Mouse (Mus musculus): ENCODE measurements at regions not wholly inside any gene's neighbourhood (a gene's known extent, or its start where the extent isn't known, plus 50 kb on each side); places are given as distances from the start of the nearest gene placed in this dataset.

- no peaks in the 10 kb centered on the region for H3K4me1 ChIP-seq (ENCODE audit: control insufficient read depth, insufficient read depth, low read length)
- no peak overlapping the region for H3K9ac ChIP-seq (ENCODE audit: low read depth, low read length)
- 60% methylated on average over 5 of the region's 5 CpGs for WGBS
- H3K27me3 ChIP-seq (ENCODE audit: control insufficient read depth, insufficient read depth, low read length), result no peaks in the 10 kb centered on the region
- no peaks in the 10 kb centered on the region for H3K79me2 ChIP-seq (ENCODE audit: control insufficient read depth, insufficient read depth, low read length)
- no peak overlapping the region for H3K27ac ChIP-seq (replicated peaks; ENCODE audit: insufficient read depth, low read depth, low read length)
- TF ChIP-seq POLR2A (IDR thresholded peaks at IDR 0.05; ENCODE audit: extremely low read depth, insufficient read depth, low read length) (no peak), CTCF (IDR thresholded peaks at IDR 0.05; ENCODE audit: low read depth, low read length) (no peak)
- no peak for DNase-seq (ENCODE audit: extremely low read depth, low read depth, low spot score)
- H3K4me3 ChIP-seq (ENCODE audit: insufficient read depth, low read depth, low read length), result no peak overlapping the region
- no peaks in the 10 kb centered on the region for H3K36me3 ChIP-seq (ENCODE audit: control insufficient read depth, insufficient read depth, low read length)
Observed at GRCm38 (mm10) chr14:74358730-74359444, 281.8 kb upstream of the Htr2a start.

DNA sequence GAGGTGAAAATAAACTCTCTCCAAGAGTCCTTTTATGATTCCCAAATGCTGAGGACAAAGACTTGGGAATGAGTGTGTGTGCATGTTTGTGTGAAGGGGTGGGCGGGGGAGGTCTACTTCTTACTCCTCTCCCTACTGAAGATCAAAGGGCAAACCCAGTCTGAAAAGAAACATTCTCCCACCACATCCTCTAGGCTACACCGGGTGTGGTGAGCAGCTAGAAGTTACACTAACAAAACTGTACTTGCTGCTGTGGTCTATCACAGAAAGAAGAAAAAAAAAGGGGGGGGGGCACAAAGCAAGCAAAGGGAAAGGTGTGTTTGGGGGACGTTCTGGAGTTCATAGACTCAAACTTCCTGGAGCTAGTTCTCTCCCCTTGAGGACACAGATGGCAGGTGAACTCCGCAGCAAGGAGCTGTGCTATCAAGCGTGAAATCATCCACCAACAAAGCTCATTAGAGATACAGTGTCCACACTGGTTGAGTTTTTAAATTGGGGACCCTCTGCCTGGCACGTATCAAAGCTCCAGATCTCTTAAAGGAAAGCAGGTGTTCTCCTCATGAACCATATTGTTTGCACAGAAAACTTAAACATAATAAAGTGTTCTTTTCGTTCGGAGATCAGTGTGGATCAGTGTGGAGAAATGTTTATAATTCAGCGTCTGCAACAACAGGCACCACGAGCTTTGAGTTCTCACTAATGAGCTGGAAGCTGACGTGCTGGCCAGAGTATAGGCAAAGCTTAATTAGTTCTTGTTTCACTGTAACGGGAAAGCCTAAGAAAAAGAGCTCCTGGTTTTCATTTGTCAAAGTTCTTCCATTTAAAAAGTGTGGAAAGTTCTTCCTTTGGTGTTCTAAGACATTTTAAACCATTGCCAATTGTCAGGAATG is 280.7 kb upstream of the Htr2a start:
- Histone ChIP-seq H3K27me3 (ENCODE audit: control insufficient read depth, insufficient read depth, low read length) (no peaks in the 10 kb centered on the region), H3K27ac (replicated peaks; ENCODE audit: insufficient read depth, low read depth, low read length) (no peak overlapping the region), H3K36me3 (ENCODE audit: control insufficient read depth, insufficient read depth, low read length) (no peaks in the 10 kb centered on the region), H3K79me2 (ENCODE audit: control insufficient read depth, insufficient read depth, low read length) (no peaks in the 10 kb centered on the region), H3K9ac (ENCODE audit: low read depth, low read length) (no peak overlapping the region), H3K4me1 (ENCODE audit: control insufficient read depth, insufficient read depth, low read length) (no peaks in the 10 kb centered on the region), H3K4me3 (ENCODE audit: insufficient read depth, low read depth, low read length) (no peak overlapping the region)
- WGBS, result 66% methylated on average over 12 of the region's 12 CpGs
- DNase-seq (ENCODE audit: extremely low read depth, low read depth, low spot score), result no peak
- TF ChIP-seq POLR2A (IDR thresholded peaks at IDR 0.05; ENCODE audit: extremely low read depth, insufficient read depth, low read length) (no peak), CTCF (IDR thresholded peaks at IDR 0.05; ENCODE audit: low read depth, low read length) (no peak)

DNA sequence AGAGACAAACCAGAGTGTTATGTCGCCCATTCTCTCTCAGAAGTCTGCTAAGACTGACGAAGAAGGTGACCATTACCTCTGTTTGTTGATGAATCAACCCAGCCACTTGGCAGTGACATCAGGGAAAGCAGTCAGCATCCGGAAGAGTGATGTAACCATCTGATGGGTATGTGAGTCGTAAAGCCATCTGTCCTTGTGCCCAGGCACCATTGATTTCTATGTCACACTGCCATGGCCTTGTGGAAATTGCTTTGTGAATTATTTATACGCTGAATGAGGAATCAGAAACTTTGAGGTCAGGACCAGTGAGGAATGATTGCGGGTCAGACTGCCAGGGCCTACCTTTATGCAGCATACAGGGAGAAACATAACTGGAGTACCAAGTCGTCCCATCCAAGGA is 256.2 kb upstream of the Htr2a start:
- no peak for DNase-seq (ENCODE audit: extremely low read depth, low read depth, low spot score)
- WGBS, result 76% methylated on average over 7 of the region's 7 CpGs

GRCm38 (mm10) chr14:74392419-74392818 is 248.2 kb upstream of the Htr2a start:
- Histone ChIP-seq H3K27me3 (ENCODE audit: control insufficient read depth, insufficient read depth, low read length) (no peaks in the 10 kb centered on the region), H3K79me2 (ENCODE audit: control insufficient read depth, insufficient read depth, low read length) (no peaks in the 10 kb centered on the region), H3K4me3 (ENCODE audit: insufficient read depth, low read depth, low read length) (no peak overlapping the region), H3K36me3 (ENCODE audit: control insufficient read depth, insufficient read depth, low read length) (no peaks in the 10 kb centered on the region), H3K9ac (ENCODE audit: low read depth, low read length) (no peak overlapping the region), H3K27ac (replicated peaks; ENCODE audit: insufficient read depth, low read depth, low read length) (no peak overlapping the region), H3K4me1 (ENCODE audit: control insufficient read depth, insufficient read depth, low read length) (no peaks in the 10 kb centered on the region)
- 67% methylated on average over 2 of the region's 2 CpGs for WGBS
- TF ChIP-seq CTCF (IDR thresholded peaks at IDR 0.05; ENCODE audit: low read depth, low read length), result no peak
- no peak for TF ChIP-seq POLR2A (IDR thresholded peaks at IDR 0.05; ENCODE audit: extremely low read depth, insufficient read depth, low read length)
- no peak for DNase-seq (ENCODE audit: extremely low read depth, low read depth, low spot score)

More for the DNA sequence above, 256.2 kb upstream of the Htr2a start:
- TF ChIP-seq CTCF (IDR thresholded peaks at IDR 0.05; ENCODE audit: low read depth, low read length), result no peak
- TF ChIP-seq POLR2A (IDR thresholded peaks at IDR 0.05; ENCODE audit: extremely low read depth, insufficient read depth, low read length), result no peak
- H3K4me3 ChIP-seq (ENCODE audit: insufficient read depth, low read depth, low read length), result no peak overlapping the region
- H3K4me1 ChIP-seq (ENCODE audit: control insufficient read depth, insufficient read depth, low read length), result no peaks in the 10 kb centered on the region
- no peak overlapping the region for H3K9ac ChIP-seq (ENCODE audit: low read depth, low read length)
- H3K27me3 ChIP-seq (ENCODE audit: control insufficient read depth, insufficient read depth, low read length), result no peaks in the 10 kb centered on the region
- no peaks in the 10 kb centered on the region for H3K79me2 ChIP-seq (ENCODE audit: control insufficient read depth, insufficient read depth, low read length)
- no peak overlapping the region for H3K27ac ChIP-seq (replicated peaks; ENCODE audit: insufficient read depth, low read depth, low read length)
- no peaks in the 10 kb centered on the region for H3K36me3 ChIP-seq (ENCODE audit: control insufficient read depth, insufficient read depth, low read length)

GRCm38 (mm10) chr14:74397202-74397601 is 243.4 kb upstream of the Htr2a start:
- no peak for DNase-seq (ENCODE audit: extremely low read depth, low read depth, low spot score)
- 79% methylated on average over 3 of the region's 3 CpGs for WGBS
- no peak for TF ChIP-seq CTCF (IDR thresholded peaks at IDR 0.05; ENCODE audit: low read depth, low read length)
- TF ChIP-seq POLR2A (IDR thresholded peaks at IDR 0.05; ENCODE audit: extremely low read depth, insufficient read depth, low read length), result no peak
- Histone ChIP-seq H3K4me3 (ENCODE audit: insufficient read depth, low read depth, low read length) (no peak overlapping the region), H3K27me3 (ENCODE audit: control insufficient read depth, insufficient read depth, low read length) (no peaks in the 10 kb centered on the region), H3K9ac (ENCODE audit: low read depth, low read length) (no peak overlapping the region), H3K36me3 (ENCODE audit: control insufficient read depth, insufficient read depth, low read length) (no peaks in the 10 kb centered on the region), H3K79me2 (ENCODE audit: control insufficient read depth, insufficient read depth, low read length) (no peaks in the 10 kb centered on the region), H3K27ac (replicated peaks; ENCODE audit: insufficient read depth, low read depth, low read length) (no peak overlapping the region), H3K4me1 (ENCODE audit: control insufficient read depth, insufficient read depth, low read length) (no peaks in the 10 kb centered on the region)
